Mouse (Mus musculus): ENCODE measurements around the gene Ube2z. TPM values are rescaled to one million over a fixed set of nuclear protein-coding genes. Genes with fewer than 3 reads are reported as not detected.
"Not testable (repeated sequence)": the region's sequence is repeated elsewhere in the genome, so short reads cannot be mapped to it uniquely, and the experiment has no call there.

The Ube2z gene
- 37.8 and 43.2 TPM in 2 replicates for polyA plus RNA-seq (2014; fragmentation: Nextera tagmentation; extraction: Ambion mirVana)

DNA sequence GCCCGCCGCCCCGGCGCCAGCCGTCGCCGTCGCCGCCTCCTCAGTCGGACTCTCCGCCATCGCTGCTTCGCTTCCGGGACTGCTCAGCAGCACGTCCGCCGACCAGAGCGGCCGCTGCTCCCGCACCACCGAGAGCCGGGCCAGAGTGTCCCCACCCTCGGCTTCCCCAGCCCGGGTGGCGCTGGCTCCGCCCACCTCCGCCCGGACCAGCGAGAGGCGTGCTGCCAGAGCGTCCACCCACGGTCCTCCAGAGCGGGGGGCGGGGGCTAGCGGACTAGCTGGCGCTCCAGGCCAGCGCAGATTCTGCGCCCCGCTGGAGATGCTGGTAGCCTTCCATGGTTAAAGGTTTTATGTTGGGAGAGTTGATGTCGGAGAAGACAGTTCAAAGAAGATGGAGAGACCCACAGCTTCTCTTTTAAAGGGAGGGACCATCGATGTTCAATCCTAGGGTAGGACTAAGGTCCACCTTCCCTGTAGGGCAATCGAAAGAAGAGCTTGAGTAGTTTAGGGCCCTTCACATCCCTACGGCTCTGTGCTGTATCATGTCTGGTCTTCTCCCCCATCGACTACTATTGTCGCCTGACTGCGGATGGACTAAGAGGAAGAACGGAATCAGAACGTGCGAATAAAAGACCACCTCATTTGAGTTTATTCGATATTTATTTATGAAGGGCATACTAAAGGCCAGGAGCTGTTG is at the start of gene Ube2z:
Gene Ube2z (minus strand): TSS at position 174 of the 697 bp plus-strand sequence.
- peaks cover 26% of the 10 kb centered on the region for H3K36me3 ChIP-seq (ENCODE audit: insufficient read depth)
- H3K9me3 ChIP-seq (ENCODE audit: low read depth, low read length), result no peaks in the 10 kb centered on the region
- H3K27ac ChIP-seq (ENCODE audit: low read depth), result peak within 1 kb of the TSS; percentile 88
- H3K27me3 ChIP-seq (ENCODE audit: insufficient read depth, low read length), result no peaks in the 10 kb centered on the region
- ATAC-seq (ENCODE audit: insufficient read depth), result peak; percentile 98
- H3K4me2 ChIP-seq, result peak within 1 kb of the TSS; percentile 92
- WGBS, result 5% methylated on average over 50 of the region's 50 CpGs
- H3K4me1 ChIP-seq (ENCODE audit: insufficient read depth), result peaks cover 13% of the 10 kb centered on the region
- no peak for TF ChIP-seq CTCF (IDR thresholded peaks at IDR 0.05; ENCODE audit: low read depth)
- peak; percentile 98 for DNase-seq
- H3K4me3 ChIP-seq (ENCODE audit: low read depth, low read length), result peak within 1 kb of the TSS; percentile 96
- H3K9ac ChIP-seq, result peak within 1 kb of the TSS; percentile 92

- Histone ChIP-seq H3K27me3 (ENCODE audit: insufficient read depth, low read length) (no peaks in the 10 kb centered on the region), H3K9ac (no peak overlapping the region), H3K36me3 (ENCODE audit: insufficient read depth) (no peaks in the 10 kb centered on the region), H3K4me3 (ENCODE audit: low read depth, low read length) (no peak overlapping the region), H3K9me3 (ENCODE audit: low read depth, low read length) (no peaks in the 10 kb centered on the region), H3K4me1 (ENCODE audit: insufficient read depth) (no peaks in the 10 kb centered on the region), H3K4me2 (no peak overlapping the region), H3K27ac (ENCODE audit: low read depth) (0 out of 2 replicates have a peak overlapping the region, but pooled peaks have one; percentile 37)
- DNase-seq (peak; percentile 26), ATAC-seq (ENCODE audit: insufficient read depth) (no peak)
- TF ChIP-seq CTCF (IDR thresholded peaks at IDR 0.05; ENCODE audit: low read depth), result no peak
- WGBS, result 35% methylated on average over 2 of the region's 2 CpGs
Observed at GRCm38 (mm10) chr11:96114077-96114476, 48.9 kb upstream of the Ube2z start.

DNA sequence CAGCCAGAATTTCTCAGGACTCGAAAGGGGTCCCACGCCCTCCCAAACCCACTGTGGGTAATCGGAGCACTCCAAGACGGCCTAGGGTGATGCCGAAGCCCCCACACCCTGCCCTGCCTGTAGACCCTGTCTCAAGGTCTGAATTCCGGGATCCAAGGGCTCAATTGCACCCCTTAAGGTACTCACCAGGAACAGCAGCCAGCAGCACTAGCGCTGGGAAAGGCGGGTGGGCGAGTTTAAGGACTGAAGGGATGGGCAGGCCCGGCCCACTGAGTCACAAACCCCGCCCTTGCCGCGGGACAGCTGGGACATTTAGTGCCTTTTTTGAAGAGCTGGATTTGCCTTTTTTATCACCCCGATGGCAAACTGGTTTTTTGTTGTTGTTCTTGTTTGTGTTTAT is 46.6 kb upstream of the Ube2z start, which contains the start of gene Calcoco2:
Gene Calcoco2 (minus strand): TSS at position 214 of the 400 bp plus-strand sequence.
- H3K27me3 ChIP-seq (ENCODE audit: insufficient read depth, low read length), result no peaks in the 10 kb centered on the region
- H3K27ac ChIP-seq (ENCODE audit: low read depth), result no peak within 1 kb of the TSS
- no peak within 1 kb of the TSS for H3K4me2 ChIP-seq
- WGBS, result 42% methylated on average over 14 of the region's 14 CpGs
- no peak for ATAC-seq (ENCODE audit: insufficient read depth)
- no peak within 1 kb of the TSS for H3K9ac ChIP-seq
- H3K36me3 ChIP-seq (ENCODE audit: insufficient read depth), result no peaks in the 10 kb centered on the region
- no peaks in the 10 kb centered on the region for H3K9me3 ChIP-seq (ENCODE audit: low read depth, low read length)
- no peaks in the 10 kb centered on the region for H3K4me1 ChIP-seq (ENCODE audit: insufficient read depth)
- DNase-seq, result no peak
- no peak for TF ChIP-seq CTCF (IDR thresholded peaks at IDR 0.05; ENCODE audit: low read depth)
- no peak within 1 kb of the TSS for H3K4me3 ChIP-seq (ENCODE audit: low read depth, low read length)

- not testable (repeated sequence) for ATAC-seq (ENCODE audit: insufficient read depth); H3K4me3 ChIP-seq (ENCODE audit: low read depth, low read length); H3K27me3 ChIP-seq (ENCODE audit: insufficient read depth, low read length); H3K9me3 ChIP-seq (ENCODE audit: low read depth, low read length); H3K27ac ChIP-seq (ENCODE audit: low read depth); H3K36me3 ChIP-seq (ENCODE audit: insufficient read depth); H3K9ac ChIP-seq; H3K4me2 ChIP-seq; DNase-seq; H3K4me1 ChIP-seq (ENCODE audit: insufficient read depth)
- TF ChIP-seq CTCF (IDR thresholded peaks at IDR 0.05; ENCODE audit: low read depth), result peak; percentile 37
- 58% methylated on average over 2 of the region's 2 CpGs for WGBS
Observed at GRCm38 (mm10) chr11:96110950-96111349, 45.8 kb upstream of the Ube2z start.

DNA sequence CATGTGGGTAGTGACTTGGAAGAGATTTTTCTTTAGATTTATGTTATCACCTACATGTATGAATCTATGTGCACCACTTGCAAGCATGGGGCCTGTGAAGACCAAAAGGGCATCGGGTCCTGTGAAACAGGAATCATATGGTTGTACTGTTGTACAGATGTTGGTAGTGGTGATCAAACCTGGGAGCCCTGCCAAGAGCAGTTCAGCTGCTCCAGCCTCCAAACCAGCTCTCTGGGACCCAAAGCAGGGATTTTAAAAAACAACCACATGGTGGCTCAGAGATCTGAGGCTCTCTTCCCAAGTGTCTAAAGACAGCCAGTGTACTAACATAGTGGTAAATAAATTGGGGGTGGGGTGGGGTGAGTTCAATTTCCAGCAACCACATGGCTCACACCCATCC is 43.2 kb upstream of the Ube2z start:
- Histone ChIP-seq H3K4me1 (ENCODE audit: insufficient read depth) (no peaks in the 10 kb centered on the region), H3K36me3 (ENCODE audit: insufficient read depth) (no peaks in the 10 kb centered on the region), H3K27ac (ENCODE audit: low read depth) (no peak overlapping the region), H3K4me2 (no peak overlapping the region), H3K9me3 (ENCODE audit: low read depth, low read length) (no peaks in the 10 kb centered on the region), H3K4me3 (ENCODE audit: low read depth, low read length) (no peak overlapping the region), H3K9ac (no peak overlapping the region), H3K27me3 (ENCODE audit: insufficient read depth, low read length) (no peaks in the 10 kb centered on the region)
- ATAC-seq (ENCODE audit: insufficient read depth), result no peak
- WGBS, result 82% methylated on average over 1 of the region's 1 CpGs
- DNase-seq, result peak; percentile 57
- TF ChIP-seq CTCF (IDR thresholded peaks at IDR 0.05; ENCODE audit: low read depth), result no peak

GRCm38 (mm10) chr11:96093361-96093760 is 28.2 kb upstream of the Ube2z start:
- 4% methylated on average over 3 of the region's 3 CpGs for WGBS
- Histone ChIP-seq H3K4me2 (no peak overlapping the region), H3K4me1 (ENCODE audit: insufficient read depth) (no peaks in the 10 kb centered on the region), H3K4me3 (ENCODE audit: low read depth, low read length) (no peak overlapping the region), H3K9ac (no peak overlapping the region), H3K27ac (ENCODE audit: low read depth) (no peak overlapping the region), H3K36me3 (ENCODE audit: insufficient read depth) (no peaks in the 10 kb centered on the region), H3K27me3 (ENCODE audit: insufficient read depth, low read length) (no peaks in the 10 kb centered on the region), H3K9me3 (ENCODE audit: low read depth, low read length) (no peaks in the 10 kb centered on the region)
- DNase-seq (peak; percentile 72), ATAC-seq (ENCODE audit: insufficient read depth) (no peak)
- TF ChIP-seq CTCF (IDR thresholded peaks at IDR 0.05; ENCODE audit: low read depth), result peak; percentile 94

DNA sequence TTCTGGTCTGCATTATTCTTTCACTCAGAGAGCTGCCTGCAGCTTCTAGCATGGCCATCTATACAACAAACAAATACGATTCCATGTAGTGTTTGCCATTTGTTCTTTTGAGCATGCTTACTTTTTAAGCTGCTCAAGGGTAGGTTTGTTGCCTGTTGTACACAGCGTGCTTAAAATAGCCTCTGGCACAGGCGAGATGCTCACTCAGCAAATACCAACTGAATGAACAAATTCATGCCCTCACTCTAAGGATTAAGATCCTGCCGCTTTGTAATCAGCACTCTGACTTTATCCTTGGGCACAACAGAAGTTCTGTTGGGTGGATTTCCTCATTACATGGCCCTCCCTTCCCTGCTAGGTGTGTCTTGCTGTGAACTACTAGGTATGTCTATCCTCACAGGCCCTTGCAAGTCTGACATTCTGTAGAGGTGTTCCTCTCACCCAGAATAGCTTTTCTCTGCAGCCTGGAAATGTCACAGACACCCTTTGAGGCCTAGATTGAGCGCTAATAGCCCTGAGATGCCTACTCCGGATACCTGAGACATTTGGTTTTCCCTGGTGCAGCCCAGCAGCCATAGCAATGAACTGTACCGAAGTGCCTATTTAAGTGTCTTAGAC is 27.6 kb upstream of the Ube2z start:
- DNase-seq, result no peak
- no peak for ATAC-seq (ENCODE audit: insufficient read depth)
- Histone ChIP-seq H3K4me2 (no peak overlapping the region), H3K36me3 (ENCODE audit: insufficient read depth) (no peaks in the 10 kb centered on the region), H3K9ac (no peak overlapping the region), H3K27ac (ENCODE audit: low read depth) (no peak overlapping the region), H3K4me3 (ENCODE audit: low read depth, low read length) (no peak overlapping the region), H3K9me3 (ENCODE audit: low read depth, low read length) (no peaks in the 10 kb centered on the region), H3K27me3 (ENCODE audit: insufficient read depth, low read length) (no peaks in the 10 kb centered on the region), H3K4me1 (ENCODE audit: insufficient read depth) (no peaks in the 10 kb centered on the region)
- WGBS, result 43% methylated on average over 7 of the region's 7 CpGs
- TF ChIP-seq CTCF (IDR thresholded peaks at IDR 0.05; ENCODE audit: low read depth), result no peak

Data from lung, embryonic 14.5 days (tissue).